Mouse (Mus musculus) lung, embryonic 15.5 days (tissue): Measurements from ENCODE around the gene Ypel2. TPM values are rescaled to one million over a fixed set of nuclear protein-coding genes. Genes with fewer than 3 reads are reported as not detected.

Experiments used
- polyA plus RNA-seq: library from polyadenylated mRNA; unstranded; fragments of >200 nt; fragmentation: Nextera tagmentation; extraction: Ambion mirVana; gene quantifications from 2 replicates; pipeline ENCODE4 v1.2.1, GENCODE M21; 2015

Ypel2 gene
- polyA plus RNA-seq, 1 experiment from 2014 or later: 9.4 TPM

Other genes starting within 250 kb of the Ypel2 start
- gene Cltc, start 236.1 kb downstream of the Ypel2 start, polyA plus RNA-seq: 118 and 121 TPM in 2 replicates
- 27.1 and 27.3 TPM in 2 replicates for gene Dhx40, start 186.0 kb downstream of the Ypel2 start, polyA plus RNA-seq
- 23.7 and 24.9 TPM in 2 replicates for gene Gdpd1, start 80.4 kb upstream of the Ypel2 start, polyA plus RNA-seq
- 18.4 and 19.1 TPM in 2 replicates for gene Smg8, start 93.1 kb upstream of the Ypel2 start, polyA plus RNA-seq
- 11.8 and 12.6 TPM in 2 replicates for gene Prr11, start 115.0 kb upstream of the Ypel2 start, polyA plus RNA-seq
- 64.5 and 66.7 TPM in 2 replicates for gene Ska2, start 115.5 kb upstream of the Ypel2 start, polyA plus RNA-seq
- 28.0 and 30.6 TPM in 2 replicates for gene Trim37, start 133.4 kb upstream of the Ypel2 start, polyA plus RNA-seq